Mouse (Mus musculus) heart, postnatal 36 days (tissue): ENCODE data around the gene Olfr896-ps1. TPM values are rescaled to one million over a fixed set of nuclear protein-coding genes. Genes with fewer than 3 reads are reported as not detected.

ENCODE experiments used
- DNase-seq, 2 experiments: peaks; one replicate each; pipeline ENCODE4 v3.0.0; 2021 to 2022
- intact Hi-C: fragments of 180-260 bp; cut with DNase I; formaldehyde crosslinking; loops from one replicate; pipeline ENCODE4 v1.15.1; 2025
- total RNA-seq, 2 experiments: library from RNA; stranded (reverse); gene quantifications; 2 replicates each; pipeline ENCODE4 v1.2.3; 2021

Gene Olfr896-ps1
- total RNA-seq, result not detected

GRCm38 (mm10) chr9:38290807-38291206, at the start of gene Olfr896-ps1:
TSS of gene Olfr896-ps1 (plus strand) at chr9:38291107.
- intact Hi-C loops, result no loop called here
- no peak for DNase-seq

- intact Hi-C loops, result no loop called here
- DNase-seq, result no peak
Observed at GRCm38 (mm10) chr9:38252474-38252873, 38.4 kb upstream of the Olfr896-ps1 start, which contains the start of gene Olfr143. TSS of gene Olfr143 (plus strand) at chr9:38252774.

GRCm38 (mm10) chr9:38267551-38267950, 23.4 kb upstream of the Olfr896-ps1 start, which contains the start of gene Olfr895:
TSS of gene Olfr895 (plus strand) at chr9:38267851.
- DNase-seq, result no peak
- intact Hi-C loops, result no loop called here

GRCm38 (mm10) chr9:38328760-38329159, 37.9 kb downstream of the Olfr896-ps1 start, which contains the start of gene Olfr25:
TSS of gene Olfr25 (plus strand) at chr9:38329060.
- intact Hi-C loops, result no loop called here
- no peak for DNase-seq

Other genes starting within 250 kb of the Olfr896-ps1 start
- not detected for gene Olfr884, start 244.6 kb upstream of the Olfr896-ps1 start, total RNA-seq
- gene Olfr885, start 229.8 kb upstream of the Olfr896-ps1 start, total RNA-seq, result not detected
- gene Olfr887, start 207.0 kb upstream of the Olfr896-ps1 start, total RNA-seq, result not detected
- gene Olfr888, start 183.0 kb upstream of the Olfr896-ps1 start, total RNA-seq, result not detected
- not detected for gene Olfr889, start 175.9 kb upstream of the Olfr896-ps1 start, total RNA-seq
- gene Olfr890, start 148.6 kb upstream of the Olfr896-ps1 start, total RNA-seq, result not detected
- gene Olfr891, start 110.3 kb upstream of the Olfr896-ps1 start, total RNA-seq, result not detected
- not detected for gene Olfr893, start 82.7 kb upstream of the Olfr896-ps1 start, total RNA-seq
- not detected for gene Olfr894, start 73.1 kb upstream of the Olfr896-ps1 start, total RNA-seq
- not detected for gene Olfr143, start 38.3 kb upstream of the Olfr896-ps1 start, total RNA-seq
- not detected for gene Olfr895, start 23.3 kb upstream of the Olfr896-ps1 start, total RNA-seq
- gene Olfr25, start 38.0 kb downstream of the Olfr896-ps1 start, total RNA-seq, result not detected
- not detected for gene Olfr898, start 57.3 kb downstream of the Olfr896-ps1 start, total RNA-seq
- gene Olfr250, start 75.8 kb downstream of the Olfr896-ps1 start, total RNA-seq, result not detected
- not detected for gene Olfr251, start 86.0 kb downstream of the Olfr896-ps1 start, total RNA-seq
- not detected for gene Olfr147, start 110.6 kb downstream of the Olfr896-ps1 start, total RNA-seq
- not detected for gene Olfr901, start 138.3 kb downstream of the Olfr896-ps1 start, total RNA-seq
- not detected for gene Olfr902, start 156.5 kb downstream of the Olfr896-ps1 start, total RNA-seq
- not detected for gene Olfr904, start 172.0 kb downstream of the Olfr896-ps1 start, total RNA-seq
- gene Olfr905, start 180.0 kb downstream of the Olfr896-ps1 start, total RNA-seq, result not detected
- gene Olfr906, start 196.0 kb downstream of the Olfr896-ps1 start, total RNA-seq, result not detected
- gene Olfr907, start 204.7 kb downstream of the Olfr896-ps1 start, total RNA-seq, result not detected
- gene Olfr911-ps1, start 230.5 kb downstream of the Olfr896-ps1 start, total RNA-seq, result not detected
- not detected for gene Olfr910, start 246.7 kb downstream of the Olfr896-ps1 start, total RNA-seq